Mouse (Mus musculus) brain, embryonic 14.5 days (tissue): ENCODE measurements at regions not wholly inside any gene's neighbourhood (a gene's known extent, or its start where the extent isn't known, plus 50 kb on each side); places are given as distances from the start of the nearest gene placed in this dataset.

Experiments used
- CTCF ChIP-seq: fragments of 200-500 bp; IDR thresholded peaks from 2 replicates; pipeline ENCODE4 v1.5.1; 2012; ENCODE audit warnings: inconsistent platforms, mild to moderate bottlenecking, moderate library complexity, borderline replicate concordance; ENCODE audit not compliant: insufficient read depth, insufficient read length; ENCODE audit errors: extremely low read depth
- POLR2A ChIP-seq: fragments of 200-500 bp; IDR thresholded peaks from 2 replicates; pipeline ENCODE4 v1.6.1; 2012; ENCODE audit warnings: mild to moderate bottlenecking, inconsistent platforms, borderline replicate concordance; ENCODE audit not compliant: poor library complexity, insufficient read depth, insufficient read length, severe bottlenecking; ENCODE audit errors: extremely low read depth

- TF ChIP-seq CTCF (no peak), POLR2A (no peak)
These were observed 89.5 kb upstream of the Speer4c start for GRCm38 (mm10) chr5:15803583-15803982.
